In genomic region chr1:42632286-42632685, GRCm38 (mm10) we compare ENCODE assay signal across 19 mouse cellular contexts.
DNase-seq lines count a peak whose midpoint lies in the region; ATAC-seq lines count a peak whose summit lies in the region.
"Had no signal": no experiment of that assay in that cellular context is flagged by ENCODE, and none has a peak within 500 bp of the region (broad histone marks: within the 10 kb centered on the region; RNA-seq: fewer than 3 reads in every experiment).

No protein-coding gene starts in this region.

- no peaks in the 10 kb centered on the region for H3K36me3 ChIP-seq in heart, embryonic 12.5 days
- H3K36me3 ChIP-seq in heart, embryonic 15.5 days, result no peaks in the 10 kb centered on the region
- no peaks in the 10 kb centered on the region for H3K36me3 ChIP-seq in forebrain, embryonic 14.5 days (ENCODE audit: control insufficient read depth, insufficient read depth, low read length)
- H3K36me3 ChIP-seq: embryonic facial prominence, embryonic 15.5 days; forebrain, embryonic 10.5 days; forebrain, embryonic 15.5 days; intestine, embryonic 15.5 days had no signal

- intact Hi-C loops in heart, postnatal 14 days (cut with DNase I), result no loop called here

- peaks cover 10% of the 10 kb centered on the region; the same call in 1 of the 2 replicates for H3K27me3 ChIP-seq in heart, embryonic 12.5 days (replicated peaks)
- peaks cover 3% of the 10 kb centered on the region; the same call in 1 of the 2 replicates for H3K27me3 ChIP-seq in heart, embryonic 15.5 days
- H3K27me3 ChIP-seq in forebrain, embryonic 14.5 days (replicated peaks; ENCODE audit: control insufficient read depth, insufficient read depth, low read length), result no peaks in the 10 kb centered on the region
- H3K27me3 ChIP-seq: embryonic facial prominence, embryonic 15.5 days; forebrain, embryonic 15.5 days; intestine, embryonic 15.5 days had no signal

- H3K4me3 ChIP-seq in heart, embryonic 12.5 days, result no peak overlapping the region
- no peak overlapping the region for H3K4me3 ChIP-seq in heart, embryonic 15.5 days
- no peak overlapping the region for H3K4me3 ChIP-seq in forebrain, embryonic 14.5 days (ENCODE audit: low read depth, low read length)
- H3K4me3 ChIP-seq: embryonic facial prominence, embryonic 15.5 days; erythroblast, embryonic 14.5 days; forebrain, embryonic 10.5 days; forebrain, embryonic 15.5 days; hindbrain, embryonic 10.5 days; intestine, embryonic 15.5 days had no signal

- no peak overlapping the region for H3K4me2 ChIP-seq in heart, embryonic 12.5 days
- H3K4me2 ChIP-seq in heart, embryonic 15.5 days, result no peak overlapping the region
- no peak overlapping the region for H3K4me2 ChIP-seq in forebrain, embryonic 14.5 days (ENCODE audit: low read length)
- H3K4me2 ChIP-seq: embryonic facial prominence, embryonic 15.5 days; forebrain, embryonic 15.5 days; hindbrain, embryonic 14.5 days; intestine, embryonic 15.5 days had no signal

- no peak for ATAC-seq in heart, embryonic 12.5 days (ENCODE audit: insufficient number of reproducible peaks, low FRiP score)
- ATAC-seq in heart, embryonic 15.5 days (replicated peaks; ENCODE audit: insufficient number of reproducible peaks, insufficient read depth, low FRiP score, low read depth), result peak; percentile 56; the same call in 1 of the 2 replicates
- ATAC-seq in forebrain, embryonic 14.5 days, result no peak
- ATAC-seq: forebrain, embryonic 15.5 days; intestine, embryonic 15.5 days had no signal

- H3K4me1 ChIP-seq in heart, embryonic 12.5 days (replicated peaks), result peaks cover 11% of the 10 kb centered on the region
- peaks cover 10% of the 10 kb centered on the region for H3K4me1 ChIP-seq in heart, embryonic 15.5 days (replicated peaks)
- H3K4me1 ChIP-seq in forebrain, embryonic 14.5 days (ENCODE audit: control insufficient read depth, insufficient read depth, low read length), result peaks cover 5% of the 10 kb centered on the region

- H3K9me3 ChIP-seq in heart, embryonic 12.5 days (replicated peaks), result no peaks in the 10 kb centered on the region
- H3K9me3 ChIP-seq in heart, embryonic 15.5 days (replicated peaks), result no peaks in the 10 kb centered on the region
- no peaks in the 10 kb centered on the region for H3K9me3 ChIP-seq in forebrain, embryonic 14.5 days (replicated peaks; ENCODE audit: control insufficient read depth, low read length)
- H3K9me3 ChIP-seq: embryonic facial prominence, embryonic 15.5 days; forebrain, embryonic 10.5 days; forebrain, embryonic 15.5 days; hindbrain, embryonic 10.5 days; intestine, embryonic 15.5 days had no signal

- peak; percentile 49 to 55 for DNase-seq in heart, adult 18-20 months
- peak; percentile 43 to 56 for DNase-seq in heart, postnatal 14 days
- no peak for DNase-seq in urinary bladder, adult 2 months (ENCODE audit: low spot score)
- no peak for DNase-seq in forebrain, embryonic 14.5 days (ENCODE audit: low spot score)
- no peak for DNase-seq in layer of hippocampus, postnatal 25 days (ENCODE audit: extremely low spot score in 1 of 2, low spot score in 1 of 2)
- DNase-seq: adrenal gland, postnatal 10 days; cerebellum, adult 11 months; cerebellum, adult 8-10 months; cerebellum, postnatal 14 days; kidney, adult 18-20 months had no signal

- H3K27ac ChIP-seq in heart, embryonic 12.5 days (ENCODE audit: poor library complexity, severe bottlenecking), result no peak overlapping the region
- no peak overlapping the region for H3K27ac ChIP-seq in heart, embryonic 15.5 days
- no peak overlapping the region for H3K27ac ChIP-seq in forebrain, embryonic 14.5 days (ENCODE audit: low read depth, low read length)
- H3K27ac ChIP-seq: embryonic facial prominence, embryonic 15.5 days; forebrain, embryonic 10.5 days; forebrain, embryonic 15.5 days; hindbrain, embryonic 14.5 days; intestine, embryonic 15.5 days had no signal

- H3K9ac ChIP-seq in heart, embryonic 12.5 days, result no peak overlapping the region
- no peak overlapping the region for H3K9ac ChIP-seq in heart, embryonic 15.5 days
- H3K9ac ChIP-seq in forebrain, embryonic 14.5 days (ENCODE audit: low read length), result no peak overlapping the region
- H3K9ac ChIP-seq: embryonic facial prominence, embryonic 15.5 days; forebrain, embryonic 15.5 days; hindbrain, embryonic 14.5 days; intestine, embryonic 15.5 days had no signal

Comparison
In these comparisons a context has a peak if more than half of its experiments do, and no peak if none do; other contexts are left out.
1. DNase-seq: peak in heart, adult 18-20 months (2 of 2) and heart, postnatal 14 days (2 of 2); none in urinary bladder, adult 2 months (single experiment), forebrain, embryonic 14.5 days (single experiment) and layer of hippocampus, postnatal 25 days (0 of 2).